Mouse (Mus musculus) stomach, postnatal 0 days (tissue): ENCODE measurements around the gene Galc. TPM values are rescaled to one million over a fixed set of nuclear protein-coding genes. Genes with fewer than 3 reads are reported as not detected.

Source experiments
- ATAC-seq: fragments of 200-750 bp; cut with Nextera tagmentation; 2 replicates; pipeline ENCODE4 v1.8.0; 2017; ENCODE audit not compliant: low FRiP score, low TSS enrichment
- DNase-seq: peaks from one replicate; pipeline ENCODE4 v3.0.0-alpha.2; 2016; ENCODE audit warnings: low spot score
- H3K27ac ChIP-seq: fragments of 300-500 bp; sonication (generic); replicated peaks from 2 replicates; pipeline ENCODE4 v1.5.1; 2014; ENCODE audit warnings: mild to moderate bottlenecking, control low read depth
- H3K27me3 ChIP-seq: fragments of 300-500 bp; sonication (generic); 2 replicates; pipeline ENCODE4 v1.6.1; 2014; ENCODE audit warnings: low read length; ENCODE audit not compliant: control insufficient read depth, insufficient read depth
- H3K36me3 ChIP-seq: fragments of 300-500 bp; sonication (generic); 2 replicates; pipeline ENCODE4 v1.6.1; 2014; ENCODE audit warnings: low read length, mixed read lengths; ENCODE audit not compliant: control insufficient read depth, insufficient read depth
- H3K4me1 ChIP-seq: fragments of 300-500 bp; sonication (generic); replicated peaks from 2 replicates; pipeline ENCODE4 v1.6.1; 2014; ENCODE audit warnings: antibody characterized with exemption; ENCODE audit not compliant: control insufficient read depth, insufficient read depth
- H3K4me2 ChIP-seq: fragments of 300-500 bp; sonication (generic); replicated peaks from 2 replicates; pipeline ENCODE4 v1.6.1; 2014; ENCODE audit warnings: low read depth, mild to moderate bottlenecking, control low read depth, moderate library complexity
- H3K4me3 ChIP-seq: fragments of 300-500 bp; sonication (generic); 2 replicates; pipeline ENCODE4 v1.5.1; 2014; ENCODE audit warnings: low read depth, low read length, control low read depth
- H3K9ac ChIP-seq: fragments of 300-500 bp; sonication (generic); 2 replicates; pipeline ENCODE4 v1.6.1; 2014; ENCODE audit warnings: mild to moderate bottlenecking, low read length, control low read depth, mixed read lengths
- H3K9me3 ChIP-seq: fragments of 300-500 bp; sonication (generic); 2 replicates; pipeline ENCODE4 v1.6.1; 2016; ENCODE audit warnings: low read length; ENCODE audit not compliant: control insufficient read depth
- CTCF ChIP-seq: IDR thresholded peaks from 2 replicates; pipeline ENCODE4 v1.5.1; 2016; ENCODE audit warnings: antibody characterized with exemption, low read depth, mild to moderate bottlenecking, moderate library complexity
- EP300 ChIP-seq: optimal IDR thresholded peaks from 2 replicates; pipeline ENCODE3; 2016; ENCODE audit warnings: antibody characterized with exemption
- WGBS: fragments of 180-500 bp; shearing (Covaris S2); extraction: QIAGEN DNeasy Blood & Tissue Kit; methylation state at CpG from one replicate; pipeline ENCODE4 v1.1.7; 2014; 5-methylcytosine and 5-hydroxymethylcytosine counted together
- polyA plus RNA-seq: library from polyadenylated mRNA; unstranded; fragments of >200 nt; fragmentation: Nextera tagmentation; extraction: Ambion mirVana; gene quantifications from 2 replicates; pipeline ENCODE4 v1.2.1, GENCODE M21; 2015

The Galc gene
- polyA plus RNA-seq, 1 experiment from 2014 or later: 4.1 TPM

DNA sequence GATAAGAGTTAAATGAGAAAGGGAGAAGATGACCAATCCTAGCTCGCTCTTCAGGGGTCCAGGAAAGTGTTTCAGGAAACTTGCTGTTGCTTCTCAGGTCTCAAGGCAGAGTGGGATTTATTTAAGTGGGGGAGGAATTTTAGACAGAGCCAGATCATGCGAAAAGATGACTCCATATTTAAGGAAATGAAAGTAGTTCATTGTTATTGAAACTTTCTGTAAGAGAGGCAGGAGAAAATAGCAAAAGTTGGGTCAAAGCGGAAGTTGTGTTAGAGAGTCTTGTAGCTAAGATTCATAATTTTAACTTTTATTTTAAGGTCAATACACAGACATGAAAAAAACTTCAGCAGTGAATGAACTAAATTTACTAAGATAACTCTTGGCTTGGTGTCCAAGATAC, 31.2 kb upstream of the Galc start:
- Histone ChIP-seq H3K9me3 (no peaks in the 10 kb centered on the region), H3K27ac (no peak overlapping the region), H3K4me3 (no peak overlapping the region), H3K4me2 (no peak overlapping the region), H3K27me3 (no peaks in the 10 kb centered on the region), H3K4me1 (no peaks in the 10 kb centered on the region), H3K36me3 (no peaks in the 10 kb centered on the region), H3K9ac (no peak overlapping the region)
- 61% methylated on average over 3 of the region's 3 CpGs for WGBS
- ATAC-seq (no peak), DNase-seq (no peak)
- TF ChIP-seq EP300 (no peak), CTCF (no peak)

DNA sequence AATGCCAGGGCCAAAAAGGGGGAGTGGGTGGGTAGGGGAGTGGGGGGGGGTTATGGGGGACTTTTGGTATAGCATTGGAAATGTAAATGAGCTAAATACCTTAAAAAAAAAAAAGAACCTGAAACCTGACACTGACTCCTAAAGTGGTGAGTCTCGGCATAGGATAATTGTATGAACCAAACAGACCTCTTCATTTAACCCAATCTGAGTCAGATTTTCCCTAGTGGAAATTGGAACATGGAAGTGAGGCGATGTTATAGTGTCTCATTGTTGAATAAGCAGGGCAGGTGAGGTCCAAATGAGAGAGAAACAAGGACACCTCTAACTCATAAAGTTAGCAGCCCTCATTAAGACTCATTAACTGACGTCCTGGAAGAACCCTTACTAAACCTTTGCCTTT, 25.2 kb upstream of the Galc start:
- Histone ChIP-seq H3K27ac (no peak overlapping the region), H3K4me1 (no peaks in the 10 kb centered on the region), H3K36me3 (no peaks in the 10 kb centered on the region), H3K4me2 (no peak overlapping the region), H3K27me3 (no peaks in the 10 kb centered on the region), H3K9ac (no peak overlapping the region), H3K9me3 (no peaks in the 10 kb centered on the region), H3K4me3 (no peak overlapping the region)
- TF ChIP-seq EP300: no peak
- no peak for TF ChIP-seq CTCF
- no peak for ATAC-seq
- DNase-seq: no peak
- 83% methylated on average over 3 of the region's 3 CpGs for WGBS

DNA sequence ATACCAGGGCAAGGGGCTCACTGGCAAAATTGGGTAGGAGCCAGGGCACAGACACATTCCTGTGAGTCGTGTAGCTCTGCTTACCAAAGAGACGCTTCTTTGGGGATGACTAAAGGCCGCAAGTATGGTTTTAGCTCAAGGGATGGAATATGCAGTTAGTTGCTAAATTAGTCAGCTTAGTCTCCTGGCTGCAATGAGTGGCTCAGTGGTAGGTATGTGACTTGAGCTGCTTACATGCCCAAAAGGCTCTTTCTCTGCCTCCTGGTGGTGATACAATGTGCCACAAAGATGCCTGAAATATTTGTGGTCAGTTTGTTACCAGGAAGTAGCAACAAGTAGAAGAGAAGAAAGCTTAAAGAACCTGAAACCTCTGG, 24.2 kb upstream of the Galc start:
- Histone ChIP-seq H3K27me3 (no peaks in the 10 kb centered on the region), H3K4me1 (no peaks in the 10 kb centered on the region), H3K4me2 (no peak overlapping the region), H3K9ac (no peak overlapping the region), H3K9me3 (no peaks in the 10 kb centered on the region), H3K36me3 (no peaks in the 10 kb centered on the region), H3K4me3 (no peak overlapping the region), H3K27ac (no peak overlapping the region)
- ATAC-seq: no peak
- WGBS: 65% methylated on average over 3 of the region's 3 CpGs
- DNase-seq: no peak
- peak; percentile 50 for TF ChIP-seq CTCF
- no peak for TF ChIP-seq EP300

DNA sequence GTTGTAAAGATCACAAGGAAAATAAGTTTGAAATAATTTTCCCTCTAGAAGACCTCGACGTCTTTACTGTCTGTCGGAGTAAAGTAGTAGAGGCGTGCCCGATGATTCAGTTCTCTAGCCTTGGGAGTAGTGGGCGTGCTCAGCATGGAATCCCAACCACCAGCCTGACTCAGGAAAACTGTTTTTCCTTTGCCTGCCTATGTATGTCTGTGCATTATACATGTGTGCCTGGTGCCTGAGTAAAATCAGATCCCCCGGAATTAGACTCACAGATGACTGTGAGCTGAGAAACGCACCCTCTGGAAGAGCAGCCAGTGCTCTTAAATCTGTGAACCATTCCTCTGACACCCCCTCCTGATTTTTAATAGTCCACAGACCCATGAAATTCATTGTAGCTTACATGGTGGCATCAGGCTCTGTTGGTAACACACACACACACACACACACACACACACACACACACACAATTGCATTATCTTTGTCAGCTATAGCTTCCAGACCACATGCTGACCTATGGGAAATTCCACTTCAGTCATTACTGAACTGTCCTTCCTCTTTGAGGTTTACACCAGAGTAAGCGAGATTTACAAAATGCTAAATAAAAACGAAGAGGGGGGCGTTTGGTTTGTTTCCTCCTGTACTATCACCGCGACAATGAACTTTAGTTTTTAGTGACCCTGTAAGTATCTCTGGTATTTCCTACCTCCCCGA, 23.7 kb upstream of the Galc start:
- no peaks in the 10 kb centered on the region for H3K36me3 ChIP-seq
- ATAC-seq (no peak), DNase-seq (no peak)
- no peak overlapping the region for H3K9ac ChIP-seq
- no peaks in the 10 kb centered on the region for H3K4me1 ChIP-seq
- H3K4me2 ChIP-seq: no peak overlapping the region
- H3K4me3 ChIP-seq: no peak overlapping the region
- no peaks in the 10 kb centered on the region for H3K27me3 ChIP-seq
- H3K9me3 ChIP-seq: no peaks in the 10 kb centered on the region
- WGBS: 69% methylated on average over 14 of the region's 14 CpGs
- no peak overlapping the region for H3K27ac ChIP-seq
- no peak for TF ChIP-seq EP300
- no peak for TF ChIP-seq CTCF

DNA sequence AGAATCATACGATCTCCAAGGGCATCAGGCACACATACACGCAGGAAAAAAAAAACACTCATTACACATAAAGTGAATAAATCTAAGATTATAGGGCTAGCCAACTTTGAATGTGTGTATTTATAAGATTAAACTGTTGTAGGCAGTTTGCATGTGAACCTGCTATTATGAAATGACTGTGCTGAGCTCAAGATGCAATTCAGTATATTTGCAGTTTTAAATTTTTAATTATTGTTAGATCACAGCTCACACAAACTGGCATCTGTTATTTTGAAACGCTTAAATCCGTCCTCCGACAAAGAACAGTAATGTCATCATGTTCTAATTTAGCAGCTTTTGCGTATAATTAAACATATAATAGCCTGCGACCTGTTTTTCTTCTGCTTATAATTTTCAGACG, 21.7 kb upstream of the Galc start:
- H3K4me2 ChIP-seq: no peak overlapping the region
- H3K9ac ChIP-seq: no peak overlapping the region
- no peak overlapping the region for H3K27ac ChIP-seq
- no peak for TF ChIP-seq EP300
- TF ChIP-seq CTCF: no peak
- no peaks in the 10 kb centered on the region for H3K36me3 ChIP-seq
- no peaks in the 10 kb centered on the region for H3K9me3 ChIP-seq
- no peak overlapping the region for H3K4me3 ChIP-seq
- ATAC-seq (no peak), DNase-seq (no peak)
- no peaks in the 10 kb centered on the region for H3K27me3 ChIP-seq
- H3K4me1 ChIP-seq: no peaks in the 10 kb centered on the region
- 68% methylated on average over 8 of the region's 8 CpGs for WGBS

DNA sequence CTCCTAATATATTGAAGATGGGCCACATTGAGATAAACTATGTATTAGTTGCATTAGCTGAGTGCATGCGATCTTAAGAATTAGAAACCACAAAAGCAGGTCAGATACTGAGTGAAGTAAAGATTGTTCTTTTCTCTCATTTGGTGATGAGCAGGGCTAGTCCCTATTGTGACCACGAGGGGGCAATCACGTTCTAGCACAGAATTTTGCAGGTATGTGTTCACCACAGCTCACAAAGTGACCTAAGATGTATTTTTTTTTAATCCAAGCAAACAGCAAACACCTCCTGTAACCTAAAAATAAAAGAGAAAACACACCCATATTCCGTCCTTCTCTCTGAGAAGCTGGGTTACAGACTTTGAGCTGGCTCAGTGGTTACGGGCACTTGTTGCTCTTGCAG, 21.3 kb upstream of the Galc start:
- Histone ChIP-seq H3K4me3 (no peak overlapping the region), H3K9me3 (no peaks in the 10 kb centered on the region), H3K27me3 (no peaks in the 10 kb centered on the region), H3K4me2 (no peak overlapping the region), H3K4me1 (no peaks in the 10 kb centered on the region), H3K27ac (no peak overlapping the region), H3K9ac (no peak overlapping the region), H3K36me3 (no peaks in the 10 kb centered on the region)
- no peak for ATAC-seq
- DNase-seq: peak; percentile 55
- WGBS: 27% methylated on average over 5 of the region's 5 CpGs
- no peak for TF ChIP-seq EP300
- peak; percentile 88 for TF ChIP-seq CTCF
